Comparison of ENCODE assay signal across 31 mouse cellular contexts in the genomic region with DNA sequence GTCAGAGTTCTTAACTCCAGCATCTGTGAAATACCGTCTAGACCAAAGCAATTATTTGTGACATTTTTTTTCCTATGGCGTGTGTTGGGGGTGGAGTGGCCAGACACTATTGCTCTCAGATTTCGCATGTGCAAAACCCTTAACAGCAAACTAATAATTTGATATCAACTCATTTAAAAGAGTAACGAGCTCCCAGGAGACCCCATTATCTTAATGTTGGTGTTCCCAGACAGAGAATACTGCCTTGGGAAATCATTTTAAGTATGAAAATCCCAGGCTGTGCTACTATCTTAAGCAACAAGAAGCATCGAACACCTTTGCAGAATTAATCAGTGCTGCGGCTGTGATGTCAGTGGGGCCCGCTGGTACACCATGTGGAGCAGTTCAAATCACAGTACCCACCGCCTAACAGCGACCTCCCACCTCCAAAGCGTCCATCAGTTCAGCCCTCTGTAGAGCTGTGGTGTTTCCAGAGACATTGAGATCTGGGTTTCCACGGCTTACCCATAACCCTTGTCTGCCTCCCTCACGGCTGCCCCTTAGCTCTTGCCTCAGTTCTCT. TPM values are rescaled to one million over a fixed set of nuclear protein-coding genes. Genes with fewer than 3 reads are reported as not detected.
DNase-seq lines count a peak whose midpoint lies in the region; ATAC-seq and TF ChIP-seq lines count a peak whose summit lies in the region.
"Had no signal": no experiment of that assay in that cellular context is flagged by ENCODE, and none has a peak within 500 bp of the region (broad histone marks: within the 10 kb centered on the region; RNA-seq: fewer than 3 reads in every experiment).

No protein-coding gene starts in this region.

- H3K4me3 ChIP-seq in hindbrain, embryonic 13.5 days, result no peak overlapping the region
- no peak overlapping the region for H3K4me3 ChIP-seq in hindbrain, embryonic 11.5 days (ENCODE audit: low read depth, low read length)
- H3K4me3 ChIP-seq in embryonic facial prominence, embryonic 14.5 days (ENCODE audit: low read depth, low read length), result no peak overlapping the region
- no peak overlapping the region for H3K4me3 ChIP-seq in hindbrain, embryonic 16.5 days (ENCODE audit: low read length)
- H3K4me3 ChIP-seq in midbrain, embryonic 14.5 days (replicated peaks; ENCODE audit: low read depth, low read length), result no peak overlapping the region
- no peak overlapping the region for H3K4me3 ChIP-seq in left cerebral cortex, adult 2 months
- H3K4me3 ChIP-seq: embryonic facial prominence, embryonic 12.5 days; erythroblast, embryonic 14.5 days; heart, embryonic 10.5 days; heart, embryonic 15.5 days had no signal

- no peak for TF ChIP-seq CTCF in left cerebral cortex, adult 2 months (IDR thresholded peaks at IDR 0.05)

- no peak overlapping the region for H3K9ac ChIP-seq in hindbrain, embryonic 13.5 days
- H3K9ac ChIP-seq in hindbrain, embryonic 11.5 days (ENCODE audit: low read depth, low read length), result no peak overlapping the region
- H3K9ac ChIP-seq in embryonic facial prominence, embryonic 14.5 days (ENCODE audit: low read depth, low read length), result no peak overlapping the region
- no peak overlapping the region for H3K9ac ChIP-seq in hindbrain, embryonic 16.5 days (ENCODE audit: low read depth, low read length)
- H3K9ac ChIP-seq in midbrain, embryonic 14.5 days (replicated peaks; ENCODE audit: low read length), result no peak overlapping the region
- H3K9ac ChIP-seq: embryonic facial prominence, embryonic 12.5 days; heart, embryonic 15.5 days; liver, embryonic 14.5 days; lung, embryonic 14.5 days had no signal

- ATAC-seq in hindbrain, embryonic 13.5 days (ENCODE audit: low FRiP score), result no peak
- ATAC-seq in hindbrain, embryonic 11.5 days (ENCODE audit: low FRiP score), result no peak
- peak; percentile 34; the same call in 1 of the 2 replicates for ATAC-seq in embryonic facial prominence, embryonic 14.5 days (ENCODE audit: low read depth)
- ATAC-seq in hindbrain, embryonic 16.5 days, result 0 out of 2 replicates have a peak, but pooled peaks have one; percentile 32
- peak; percentile 23; the same call in 1 of the 2 replicates for ATAC-seq in midbrain, embryonic 14.5 days (ENCODE audit: low FRiP score, low TSS enrichment)
- ATAC-seq: activated CD4-positive, CD25-positive, alpha-beta regulatory T cell, adult 4 months; forebrain, embryonic 14.5 days; intestine, embryonic 16.5 days had no signal

- H3K36me3 ChIP-seq in hindbrain, embryonic 13.5 days, result peaks cover 21% of the 10 kb centered on the region
- H3K36me3 ChIP-seq in hindbrain, embryonic 11.5 days (ENCODE audit: control insufficient read depth, insufficient read depth, low read length), result 0 out of 2 replicates have a peak, but pooled peaks cover 5% of the 10 kb centered on the region
- H3K36me3 ChIP-seq in embryonic facial prominence, embryonic 14.5 days (ENCODE audit: control insufficient read depth, insufficient read depth, low read length), result peaks cover 16% of the 10 kb centered on the region; the same call in 1 of the 2 replicates
- no peaks in the 10 kb centered on the region for H3K36me3 ChIP-seq in hindbrain, embryonic 16.5 days (ENCODE audit: control insufficient read depth, insufficient read depth, low read length)
- H3K36me3 ChIP-seq in midbrain, embryonic 14.5 days (ENCODE audit: control insufficient read depth, insufficient read depth, low read length), result peaks cover 11% of the 10 kb centered on the region; the same call in 1 of the 2 replicates

- H3K4me1 ChIP-seq in hindbrain, embryonic 13.5 days (replicated peaks), result peaks cover 76% of the 10 kb centered on the region
- H3K4me1 ChIP-seq in hindbrain, embryonic 11.5 days (replicated peaks; ENCODE audit: control insufficient read depth, insufficient read depth, low read length), result no peaks in the 10 kb centered on the region; the same call in none of the 2 replicates
- peaks cover 36% of the 10 kb centered on the region for H3K4me1 ChIP-seq in embryonic facial prominence, embryonic 14.5 days (ENCODE audit: control insufficient read depth, insufficient read depth, low read length)
- H3K4me1 ChIP-seq in hindbrain, embryonic 16.5 days (ENCODE audit: control insufficient read depth, insufficient read depth, low read depth, low read length), result peaks cover 8% of the 10 kb centered on the region
- H3K4me1 ChIP-seq in midbrain, embryonic 14.5 days (ENCODE audit: control insufficient read depth, insufficient read depth, low read length), result peaks cover 40% of the 10 kb centered on the region

- peak overlapping the region; percentile 50 for H3K27ac ChIP-seq in hindbrain, embryonic 13.5 days
- H3K27ac ChIP-seq in hindbrain, embryonic 11.5 days (ENCODE audit: low read depth, low read length), result no peak overlapping the region
- H3K27ac ChIP-seq in embryonic facial prominence, embryonic 14.5 days (replicated peaks; ENCODE audit: low read depth, low read length), result no peak overlapping the region
- no peak overlapping the region for H3K27ac ChIP-seq in hindbrain, embryonic 16.5 days (ENCODE audit: low read depth, low read length)
- 0 out of 2 replicates have a peak overlapping the region, but pooled peaks have one; percentile 20 for H3K27ac ChIP-seq in midbrain, embryonic 14.5 days (replicated peaks; ENCODE audit: low read depth, low read length)
- no peak overlapping the region for H3K27ac ChIP-seq in left cerebral cortex, adult 2 months
- H3K27ac ChIP-seq: embryonic facial prominence, embryonic 12.5 days; heart, embryonic 10.5 days; heart, embryonic 15.5 days; kidney, postnatal 0 days; liver, embryonic 14.5 days had no signal

- H3K9me3 ChIP-seq in hindbrain, embryonic 13.5 days, result no peaks in the 10 kb centered on the region
- H3K9me3 ChIP-seq in hindbrain, embryonic 11.5 days (ENCODE audit: control insufficient read depth, low read length), result no peaks in the 10 kb centered on the region
- no peaks in the 10 kb centered on the region for H3K9me3 ChIP-seq in embryonic facial prominence, embryonic 14.5 days (ENCODE audit: control insufficient read depth, low read length)
- no peaks in the 10 kb centered on the region for H3K9me3 ChIP-seq in hindbrain, embryonic 16.5 days (ENCODE audit: control insufficient read depth, low read length)
- no peaks in the 10 kb centered on the region for H3K9me3 ChIP-seq in midbrain, embryonic 14.5 days (ENCODE audit: control insufficient read depth, low read length)
- H3K9me3 ChIP-seq: embryonic facial prominence, embryonic 12.5 days; heart, embryonic 10.5 days; heart, embryonic 15.5 days; megakaryocyte, embryonic 14.5 days had no signal

- H3K4me2 ChIP-seq in hindbrain, embryonic 13.5 days, result no peak overlapping the region
- no peak overlapping the region for H3K4me2 ChIP-seq in hindbrain, embryonic 11.5 days (replicated peaks; ENCODE audit: low read depth, low read length)
- no peak overlapping the region for H3K4me2 ChIP-seq in embryonic facial prominence, embryonic 14.5 days (ENCODE audit: low read depth, low read length)
- no peak overlapping the region for H3K4me2 ChIP-seq in hindbrain, embryonic 16.5 days (ENCODE audit: low read length)
- H3K4me2 ChIP-seq in midbrain, embryonic 14.5 days (ENCODE audit: low read length), result no peak overlapping the region
- H3K4me2 ChIP-seq: embryonic facial prominence, embryonic 12.5 days; heart, embryonic 15.5 days; lung, embryonic 14.5 days had no signal

- intact Hi-C loops in left cerebral cortex, adult 2 months (cut with DNase I), result no loop called here

- no peaks in the 10 kb centered on the region for H3K27me3 ChIP-seq in hindbrain, embryonic 13.5 days
- H3K27me3 ChIP-seq in hindbrain, embryonic 11.5 days (ENCODE audit: control insufficient read depth, insufficient read depth, low read length), result no peaks in the 10 kb centered on the region
- no peaks in the 10 kb centered on the region for H3K27me3 ChIP-seq in embryonic facial prominence, embryonic 14.5 days (replicated peaks; ENCODE audit: control insufficient read depth, insufficient read depth, low read length)
- no peaks in the 10 kb centered on the region for H3K27me3 ChIP-seq in hindbrain, embryonic 16.5 days (replicated peaks; ENCODE audit: control insufficient read depth, insufficient read depth, low read length)
- H3K27me3 ChIP-seq in midbrain, embryonic 14.5 days (ENCODE audit: control insufficient read depth, insufficient read depth, low read length), result no peaks in the 10 kb centered on the region
- H3K27me3 ChIP-seq: embryonic facial prominence, embryonic 12.5 days; heart, embryonic 15.5 days; megakaryocyte, embryonic 14.5 days had no signal

- 76% methylated on average over 12 of the region's 12 CpGs for WGBS in hindbrain, embryonic 13.5 days
- WGBS in hindbrain, embryonic 11.5 days, result 85% methylated on average over 12 of the region's 12 CpGs
- 77% methylated on average over 12 of the region's 12 CpGs for WGBS in embryonic facial prominence, embryonic 14.5 days
- 57% methylated on average over 12 of the region's 12 CpGs for WGBS in hindbrain, embryonic 16.5 days
- WGBS in midbrain, embryonic 14.5 days, result 50% methylated on average over 12 of the region's 12 CpGs

- no peak for DNase-seq in hindbrain, embryonic 11.5 days (ENCODE audit: low spot score)
- peak; percentile 58 for DNase-seq in embryonic facial prominence, embryonic 14.5 days (ENCODE audit: low spot score)
- peak; percentile 75 for DNase-seq in midbrain, embryonic 14.5 days
- no peak for DNase-seq in left cerebral cortex, adult 2 months (ENCODE audit: extremely low spot score in 1 of 2, low spot score in 2 of 2)
- DNase-seq in spleen, postnatal 14 days (ENCODE audit: low spot score in 2 of 2), result no peak
- DNase-seq: adrenal gland, adult 8-10 months; B cell, adult 2 months; cerebellum, adult 11 months; cerebellum, adult 9-10 months; cerebellum, postnatal 36 days; gastrocnemius, postnatal 25 days; kidney, adult 8-10 months; kidney, postnatal 4 days; left cerebral cortex, postnatal 4 days; liver; lung, embryonic 14.5 days; right cerebral cortex, adult 18-20 months; right cerebral cortex, postnatal 4 days; thymus, postnatal 4 days had no signal

RNA-seq across cellular contexts. Expression of gene Tmem131l, which starts 15.4 kb away (rescaled TPM):
- polyA plus RNA-seq in hindbrain, embryonic 13.5 days (2015; fragmentation: Nextera tagmentation; extraction: Ambion mirVana), result 66.6 and 75.8 TPM in 2 replicates
- 75.8 and 89.0 TPM in 2 replicates for polyA plus RNA-seq in hindbrain, embryonic 11.5 days (2014; fragmentation: Nextera tagmentation; extraction: Ambion mirVana)
- polyA plus RNA-seq in embryonic facial prominence, embryonic 14.5 days (2014; fragmentation: Nextera tagmentation; extraction: Ambion mirVana), result 46.5 and 61.2 TPM in 2 replicates
- polyA plus RNA-seq in hindbrain, embryonic 16.5 days (2015; fragmentation: Nextera tagmentation; extraction: Ambion mirVana), result 34.6 and 45.2 TPM in 2 replicates
- 89.4 and 90.7 TPM in 2 replicates for polyA plus RNA-seq in midbrain, embryonic 14.5 days (2014; fragmentation: Nextera tagmentation; extraction: Ambion mirVana)
- 10 to 100 TPM; 21.7 to 24.9 TPM for total RNA-seq in left cerebral cortex, adult 2 months (2021)

Comparison
In these comparisons a context has a peak if more than half of its experiments do, and no peak if none do; other contexts are left out.
1. ATAC-seq: peak in embryonic facial prominence, embryonic 14.5 days (single experiment), hindbrain, embryonic 16.5 days (single experiment) and midbrain, embryonic 14.5 days (single experiment); none in hindbrain, embryonic 13.5 days (single experiment) and hindbrain, embryonic 11.5 days (single experiment).
2. H3K27ac ChIP-seq: peak in hindbrain, embryonic 13.5 days (single experiment) and midbrain, embryonic 14.5 days (single experiment); none in hindbrain, embryonic 11.5 days (single experiment), embryonic facial prominence, embryonic 14.5 days (single experiment), hindbrain, embryonic 16.5 days (single experiment) and left cerebral cortex, adult 2 months (single experiment).
3. DNase-seq: peak in embryonic facial prominence, embryonic 14.5 days (single experiment) and midbrain, embryonic 14.5 days (single experiment); none in hindbrain, embryonic 11.5 days (single experiment), left cerebral cortex, adult 2 months (0 of 2) and spleen, postnatal 14 days (0 of 2).